Mouse (Mus musculus) neural tube, embryonic 10.5 days (tissue): ENCODE measurements at regions not wholly inside any gene's neighbourhood (a gene's known extent, or its start where the extent isn't known, plus 50 kb on each side); places are given as distances from the start of the nearest gene placed in this dataset.

Source experiments
- DNase-seq: peaks from one replicate; pipeline ENCODE4 v3.0.0-alpha.2; 2017; ENCODE audit warnings: low spot score; ENCODE audit errors: extremely low spot score

GRCm38 (mm10) chr9:118323796-118324195, 154.2 kb upstream of the Eomes start:
- DNase-seq: no peak

- no peak for DNase-seq
These were observed 151.4 kb upstream of the Eomes start for GRCm38 (mm10) chr9:118326656-118327055.

- no peak for DNase-seq
These were observed 150.1 kb upstream of the Eomes start for GRCm38 (mm10) chr9:118327904-118328303.

GRCm38 (mm10) chr9:118341401-118341800, 136.6 kb upstream of the Eomes start:
- DNase-seq: no peak

- DNase-seq: no peak
These were observed 123.1 kb upstream of the Eomes start for GRCm38 (mm10) chr9:118354911-118355310.

DNA sequence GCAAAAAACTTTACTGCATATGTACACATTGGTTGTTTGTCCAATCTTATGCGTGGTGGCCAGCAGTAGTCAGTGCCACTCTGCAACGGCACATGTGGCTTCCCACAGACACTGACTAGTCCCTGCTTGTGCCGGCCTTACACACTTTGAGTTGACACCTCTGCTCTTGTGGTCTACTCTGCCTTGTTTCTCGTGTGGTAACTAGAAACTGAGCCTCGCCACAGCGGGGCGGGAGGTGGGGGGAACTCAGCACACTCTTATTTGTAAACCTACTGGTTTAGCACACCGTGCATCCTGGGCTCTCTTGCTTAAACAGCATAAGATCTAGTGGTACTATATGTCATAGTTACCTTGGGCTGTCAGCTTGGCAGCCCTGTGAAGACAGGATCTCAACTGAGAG, 120.6 kb upstream of the Eomes start:
- DNase-seq: no peak

- DNase-seq: no peak
These were observed 114.1 kb upstream of the Eomes start for GRCm38 (mm10) chr9:118363929-118364328.

DNA sequence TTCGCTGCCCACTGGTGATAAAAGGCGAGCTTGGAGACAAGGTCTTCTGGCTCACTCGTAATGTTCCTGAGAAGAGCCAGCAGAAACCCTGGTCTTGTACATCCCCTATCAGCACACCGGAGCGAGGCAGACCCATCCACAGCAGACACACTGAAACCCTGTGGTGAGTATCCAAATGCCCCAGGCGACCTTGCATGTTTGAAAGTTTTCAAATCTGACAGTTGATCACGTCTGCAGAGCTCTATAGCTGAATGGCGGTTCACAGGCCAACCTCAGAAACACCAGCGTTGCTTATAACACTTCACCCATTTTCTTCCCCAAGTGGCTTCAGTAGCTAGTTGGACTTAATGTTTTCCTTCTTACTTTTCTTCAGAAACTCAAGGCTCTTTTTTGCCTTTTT, 112.6 kb upstream of the Eomes start:
- DNase-seq: no peak

GRCm38 (mm10) chr9:118367314-118367713, 110.7 kb upstream of the Eomes start:
- no peak for DNase-seq

- DNase-seq: no peak
These were observed 107.4 kb upstream of the Eomes start for GRCm38 (mm10) chr9:118370581-118370980.

GRCm38 (mm10) chr9:118374680-118375079, 103.3 kb upstream of the Eomes start:
- DNase-seq: no peak

- DNase-seq: no peak
These were observed 99.0 kb upstream of the Eomes start for GRCm38 (mm10) chr9:118379055-118379454.

GRCm38 (mm10) chr9:118382532-118382931, 95.5 kb upstream of the Eomes start:
- no peak for DNase-seq

DNA sequence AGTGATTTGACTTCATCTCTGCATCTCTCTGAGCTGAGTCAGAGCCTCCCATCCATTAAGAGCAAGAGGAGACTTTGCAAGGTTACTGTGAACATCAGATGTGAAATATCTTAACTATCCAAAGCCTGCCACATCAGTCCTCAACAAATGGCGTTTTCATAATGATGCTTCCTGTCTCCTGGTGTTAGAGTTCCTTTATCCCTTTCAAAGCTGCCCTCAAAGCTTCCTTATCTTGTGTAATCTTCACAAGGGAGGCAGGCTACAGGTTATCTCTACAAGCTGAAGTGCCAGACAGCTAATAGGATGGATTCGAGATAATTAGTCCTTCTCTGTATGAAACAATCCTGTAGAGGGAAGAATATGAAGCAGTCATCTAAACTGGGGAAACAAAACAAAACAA, 93.4 kb upstream of the Eomes start:
- no peak for DNase-seq

DNA sequence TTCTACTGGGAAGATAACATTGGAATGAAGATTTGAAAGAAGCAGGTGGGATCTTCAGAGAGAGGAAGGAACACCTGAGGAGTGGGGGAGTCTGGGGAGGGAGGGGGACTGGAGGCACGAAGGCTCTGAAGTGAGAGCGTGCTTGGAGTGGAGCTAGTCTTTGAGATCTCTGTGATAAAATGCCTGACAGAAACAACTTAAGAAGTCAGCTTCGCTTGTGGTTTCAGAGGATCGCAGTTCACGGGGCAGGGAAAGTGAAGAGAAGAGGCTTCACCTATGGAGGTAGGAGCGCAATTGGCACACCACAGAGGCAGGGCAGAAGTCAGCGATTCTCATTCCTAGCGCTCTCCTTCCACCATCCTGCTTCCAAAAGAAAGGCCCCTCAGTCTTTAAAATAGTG, 90.4 kb upstream of the Eomes start:
- no peak for DNase-seq

DNA sequence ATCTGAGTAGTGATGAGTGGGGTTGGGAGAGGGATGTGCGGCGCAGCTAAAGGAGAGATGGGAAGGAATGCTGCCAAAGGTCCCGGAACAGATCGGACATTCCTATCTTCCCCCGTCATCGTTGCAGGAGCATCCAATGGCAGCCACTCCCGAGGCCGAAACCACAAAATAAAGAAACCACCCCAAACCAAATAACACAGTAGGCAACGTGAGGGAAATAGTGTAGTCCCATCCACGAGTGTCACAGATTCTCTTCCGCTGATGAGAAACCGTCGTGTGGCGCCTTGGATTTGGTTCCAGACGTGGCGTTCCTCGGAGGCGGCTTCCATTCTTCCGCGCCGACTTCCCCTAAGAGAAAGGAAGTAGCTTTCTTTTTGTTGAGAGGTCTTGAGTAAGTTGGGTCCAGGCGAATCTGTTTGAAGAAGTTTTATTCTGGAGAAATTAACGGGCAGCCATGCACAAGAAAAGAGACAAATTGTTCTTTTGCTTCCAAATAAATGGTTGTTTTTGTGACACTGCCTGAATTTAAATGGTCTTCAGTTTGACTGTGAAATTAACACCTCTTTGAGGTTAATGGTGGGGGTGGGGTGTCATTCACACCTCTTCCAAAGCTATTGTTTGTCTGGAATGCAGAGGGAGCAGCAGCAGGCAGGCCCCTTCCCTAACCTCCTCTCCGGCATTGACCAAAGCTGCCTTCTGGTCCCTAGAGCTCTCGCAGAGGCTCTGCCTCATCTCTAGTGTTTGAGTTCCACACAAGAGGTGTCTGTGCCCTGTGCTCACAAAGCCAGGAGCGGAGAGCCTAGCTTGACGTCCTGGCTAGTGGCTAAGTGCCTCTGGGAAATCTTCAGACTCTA, 88.3 kb upstream of the Eomes start:
- peak; percentile 47 for DNase-seq

- DNase-seq: no peak
These were observed 87.3 kb upstream of the Eomes start for GRCm38 (mm10) chr9:118390679-118391078.

GRCm38 (mm10) chr9:118391715-118392114, 86.3 kb upstream of the Eomes start:
- DNase-seq: no peak

- no peak for DNase-seq
These were observed 85.2 kb upstream of the Eomes start for GRCm38 (mm10) chr9:118392796-118393195.

DNA sequence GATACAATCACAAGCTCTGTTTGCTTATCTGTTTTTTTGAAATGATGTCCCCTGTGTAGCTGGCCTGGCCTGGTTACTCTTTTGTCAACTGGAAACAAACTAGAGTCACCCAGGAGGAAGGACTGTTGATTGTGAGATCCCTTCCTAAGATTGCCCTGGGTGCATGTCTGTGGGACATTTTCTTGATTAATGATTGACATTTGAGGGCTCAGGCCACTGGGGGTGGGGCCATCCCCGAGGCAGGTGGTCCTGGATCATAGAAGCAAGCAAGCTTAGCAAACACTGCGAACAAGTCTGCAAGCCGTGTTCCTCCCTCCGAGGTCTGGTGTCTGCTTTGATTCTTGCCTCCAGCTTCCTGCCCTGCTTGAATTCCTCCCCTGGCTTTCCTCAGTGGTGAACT, 84.4 kb upstream of the Eomes start:
- no peak for DNase-seq

- DNase-seq: no peak
These were observed 81.5 kb upstream of the Eomes start for GRCm38 (mm10) chr9:118396425-118397053.

GRCm38 (mm10) chr9:118400520-118400919, 77.5 kb upstream of the Eomes start:
- DNase-seq: no peak

GRCm38 (mm10) chr9:118401170-118401569, 76.8 kb upstream of the Eomes start:
- no peak for DNase-seq
